Mouse (Mus musculus) liver, embryonic 14.5 days (tissue): ENCODE measurements around the gene B4galt3. TPM values are rescaled to one million over a fixed set of nuclear protein-coding genes. Genes with fewer than 3 reads are reported as not detected.

ENCODE experiments used
- ATAC-seq: fragments of 200-750 bp; cut with Nextera tagmentation; 2 replicates; pipeline ENCODE4 v1.8.0; 2017; ENCODE audit warnings: moderate number of reproducible peaks, mild to moderate bottlenecking, moderate library complexity; ENCODE audit not compliant: insufficient read depth
- DNase-seq, 3 experiments: peaks; one replicate each; pipeline ENCODE4 v3.0.0-alpha.2; 2012 to 2013; ENCODE audit warnings: low read depth in 3 of 3, low spot score in 3 of 3
- H3K27ac ChIP-seq: fragments of 300-500 bp; sonication (generic); 2 replicates; pipeline ENCODE4 v1.5.1; 2014; ENCODE audit warnings: moderate library complexity, mild to moderate bottlenecking, control low read depth, inconsistent platforms
- H3K27me3 ChIP-seq: fragments of 300-500 bp; sonication (generic); 2 replicates; pipeline ENCODE4 v1.6.1; 2014; ENCODE audit warnings: mild to moderate bottlenecking, low read length, moderate library complexity; ENCODE audit not compliant: control insufficient read depth, insufficient read depth
- H3K36me3 ChIP-seq: fragments of 300-500 bp; sonication (generic); replicated peaks from 2 replicates; pipeline ENCODE4 v1.6.1; 2014; ENCODE audit warnings: low read depth; ENCODE audit not compliant: control insufficient read depth, insufficient read depth
- H3K4me1 ChIP-seq, 2 experiments: fragments of 200-500 bp in 1 of 2; fragments of 300-500 bp in 1 of 2; sonication (generic) in 1 of 2; replicated peaks; 2 replicates each; pipeline ENCODE4 v1.6.1; 2012 to 2014; ENCODE audit warnings: antibody characterized with exemption in 1 of 2, inconsistent platforms in 1 of 2, low read length in 1 of 2; ENCODE audit not compliant: control insufficient read depth in 2 of 2, insufficient read depth in 2 of 2
- H3K4me2 ChIP-seq: fragments of 300-500 bp; sonication (generic); 2 replicates; pipeline ENCODE4 v1.6.1; 2014; ENCODE audit warnings: low read depth, mild to moderate bottlenecking, control low read depth, moderate library complexity
- H3K4me3 ChIP-seq, 2 experiments: fragments of 200-500 bp in 1 of 2; fragments of 300-500 bp in 1 of 2; sonication (generic) in 1 of 2; 2 replicates each; pipeline ENCODE4 v1.5.1; 2012 to 2014; ENCODE audit warnings: low read depth in 2 of 2, low read length in 2 of 2, mild to moderate bottlenecking in 2 of 2, control low read depth in 1 of 2, inconsistent platforms in 1 of 2, moderate library complexity in 1 of 2; ENCODE audit not compliant: insufficient read depth in 1 of 2
- H3K9ac ChIP-seq: fragments of 300-500 bp; sonication (generic); replicated peaks from 2 replicates; pipeline ENCODE4 v1.6.1; 2014; ENCODE audit warnings: mild to moderate bottlenecking, control low read depth, moderate library complexity
- H3K9me3 ChIP-seq: fragments of 300-500 bp; sonication (generic); 2 replicates; pipeline ENCODE4 v1.6.1; 2016; ENCODE audit warnings: low read length, mixed read lengths; ENCODE audit not compliant: control insufficient read depth
- CTCF ChIP-seq: IDR thresholded peaks from 2 replicates; pipeline ENCODE4 v1.5.1; 2016; ENCODE audit warnings: antibody characterized with exemption, low read depth, control low read depth
- EP300 ChIP-seq: IDR thresholded peaks from 2 replicates; pipeline ENCODE4 v1.6.1; 2016; ENCODE audit warnings: antibody characterized with exemption, low read depth
- WGBS: fragments of 180-500 bp; shearing (Covaris S2); extraction: QIAGEN DNeasy Blood & Tissue Kit; methylation state at CpG from one replicate; pipeline ENCODE4 v1.1.7; 2014; ENCODE audit not compliant: insufficient replicate concordance; 5-methylcytosine and 5-hydroxymethylcytosine counted together
- polyA plus RNA-seq, 2 experiments: library from polyadenylated mRNA; depleted of rRNA in 1 of 2; stranded (reverse) in 1 of 2; unstranded in 1 of 2; fragments of >200 nt; fragmentation: Nextera tagmentation in 1 of 2; extraction: Ambion mirVana in 1 of 2; gene quantifications; 2 replicates each; pipeline versions ENCODE4 v1.2.1 to v1.2.3; 2012 to 2014

The B4galt3 gene
- polyA plus RNA-seq, 2 experiments, result 12.7 to 14.5 TPM

- DNase-seq (no peak), ATAC-seq (no peak)
- H3K9me3 ChIP-seq, result no peaks in the 10 kb centered on the region
- no peaks in the 10 kb centered on the region for H3K27me3 ChIP-seq
- peaks cover 12 to 24% of the 10 kb centered on the region in 2 experiments for H3K4me1 ChIP-seq
- no peak overlapping the region for H3K27ac ChIP-seq
- H3K4me2 ChIP-seq, result no peak overlapping the region
- H3K9ac ChIP-seq, result no peak overlapping the region
- H3K4me3 ChIP-seq, result no peak overlapping the region
- TF ChIP-seq CTCF (no peak), EP300 (no peak)
- WGBS, result 61% methylated on average over 6 of the region's 6 CpGs
- peaks cover 2% of the 10 kb centered on the region for H3K36me3 ChIP-seq
Measured at GRCm38 (mm10) chr1:171229750-171230149, 40.4 kb upstream of the B4galt3 start.

- Histone ChIP-seq H3K4me3 (no peak overlapping the region), H3K36me3 (peaks cover 2% of the 10 kb centered on the region), H3K4me2 (no peak overlapping the region), H3K9ac (no peak overlapping the region), H3K4me1 (peaks cover 12 to 24% of the 10 kb centered on the region in 2 experiments), H3K27me3 (no peaks in the 10 kb centered on the region), H3K27ac (no peak overlapping the region), H3K9me3 (no peaks in the 10 kb centered on the region)
- TF ChIP-seq CTCF (no peak), EP300 (no peak)
- ATAC-seq, result no peak
- no peak for DNase-seq
- 68% methylated on average over 3 of the region's 3 CpGs for WGBS
Measured at GRCm38 (mm10) chr1:171230215-171230614, 39.9 kb upstream of the B4galt3 start.

- Histone ChIP-seq H3K4me1 (peaks cover 12 to 24% of the 10 kb centered on the region in 2 experiments), H3K27me3 (no peaks in the 10 kb centered on the region), H3K27ac (no peak overlapping the region), H3K4me3 (no peak overlapping the region), H3K4me2 (no peak overlapping the region; the same call in 1 of the 2 replicates), H3K9ac (no peak overlapping the region), H3K9me3 (no peaks in the 10 kb centered on the region), H3K36me3 (peaks cover 14% of the 10 kb centered on the region)
- 24% methylated on average over 4 of the region's 4 CpGs for WGBS
- DNase-seq, result no peak
- TF ChIP-seq CTCF (no peak), EP300 (no peak)
- ATAC-seq, result no peak
Measured at GRCm38 (mm10) chr1:171231844-171232243, 38.3 kb upstream of the B4galt3 start.

GRCm38 (mm10) chr1:171232348-171232747 is 37.8 kb upstream of the B4galt3 start:
- ATAC-seq (no peak), DNase-seq (no peak)
- peak overlapping the region; percentile 45 for H3K4me2 ChIP-seq
- H3K9me3 ChIP-seq, result no peaks in the 10 kb centered on the region
- no peaks in the 10 kb centered on the region for H3K27me3 ChIP-seq
- H3K27ac ChIP-seq, result no peak overlapping the region
- H3K36me3 ChIP-seq, result peaks cover 19% of the 10 kb centered on the region
- 43% methylated on average over 5 of the region's 5 CpGs for WGBS
- TF ChIP-seq CTCF (no peak), EP300 (no peak)
- peaks cover 12 to 24% of the 10 kb centered on the region in 2 experiments for H3K4me1 ChIP-seq
- H3K9ac ChIP-seq, result no peak overlapping the region
- H3K4me3 ChIP-seq, result peak overlapping the region in 1 of 2 experiments; percentile 20; a peak in 1 of 4 replicates

- Histone ChIP-seq H3K4me2 (peak overlapping the region; percentile 45), H3K9me3 (no peaks in the 10 kb centered on the region), H3K4me1 (peaks cover 12 to 24% of the 10 kb centered on the region in 2 experiments), H3K9ac (0 out of 2 replicates have a peak overlapping the region, but pooled peaks have one; percentile 13), H3K36me3 (peaks cover 26% of the 10 kb centered on the region), H3K27me3 (no peaks in the 10 kb centered on the region), H3K4me3 (peak overlapping the region; percentile 25 to 42; a peak in 3 of 4 replicates), H3K27ac (peak overlapping the region; percentile 23)
- 21% methylated on average over 12 of the region's 12 CpGs for WGBS
- ATAC-seq, result peak; percentile 65
- TF ChIP-seq EP300 (no peak), CTCF (no peak)
- peak in 1 of 3 experiments; percentile 20 for DNase-seq
Measured at GRCm38 (mm10) chr1:171232800-171233730, 37.1 kb upstream of the B4galt3 start.
